Comparison of ENCODE assay signal across 8 mouse cellular contexts in the genomic region with DNA sequence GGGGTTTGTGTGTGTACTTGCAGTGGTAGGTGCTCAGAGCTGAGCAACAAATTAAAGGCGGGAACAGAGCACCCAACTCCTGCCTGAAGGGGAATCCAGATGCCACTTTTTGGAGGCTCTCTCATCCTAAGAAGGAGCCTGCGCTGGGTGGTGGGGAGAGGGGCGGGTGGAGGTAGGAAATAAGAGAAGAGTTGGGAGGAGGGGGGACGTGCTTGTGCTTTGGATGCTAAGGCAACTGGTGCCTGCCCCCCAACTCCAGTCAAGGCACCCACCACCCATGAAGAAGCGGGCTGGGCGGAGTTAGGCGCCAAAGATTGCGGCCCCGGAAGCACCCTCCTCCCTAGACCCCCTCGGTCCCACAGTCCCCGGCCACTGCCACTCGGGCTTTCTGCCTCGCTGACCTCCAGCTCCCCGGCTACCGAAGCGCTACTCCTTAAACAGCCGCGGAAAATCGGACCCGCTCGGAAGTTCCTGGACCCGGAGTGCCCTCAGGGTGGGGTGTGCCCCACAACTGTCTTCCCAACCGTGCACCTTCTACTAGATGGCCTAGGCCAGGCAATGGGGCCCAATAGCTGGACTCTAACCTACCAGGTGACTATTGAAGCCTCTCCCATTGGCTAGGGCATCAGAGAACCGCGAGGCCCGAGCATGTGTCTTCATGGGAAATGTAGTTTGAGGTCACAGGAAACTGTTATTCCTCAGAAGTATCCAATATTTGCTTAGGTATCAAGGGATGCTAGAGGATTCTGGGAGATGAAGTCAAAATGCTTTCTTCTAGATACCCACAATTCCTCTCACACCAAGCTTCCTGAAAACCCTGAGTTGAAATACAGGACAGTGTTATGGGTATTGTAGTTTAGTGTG. TPM values are rescaled to one million over a fixed set of nuclear protein-coding genes. Genes with fewer than 3 reads are reported as not detected.
DNase-seq lines count a peak whose midpoint lies in the region; ATAC-seq lines count a peak whose summit lies in the region.

A gene (minus strand): TSS at position 560 of the 864 bp plus-strand sequence.

- ATAC-seq in hindbrain, embryonic 11.5 days (ENCODE audit: low FRiP score): peak; percentile 100

- WGBS in hindbrain, embryonic 11.5 days: 23% methylated on average over 18 of the region's 26 CpGs

- peak; percentile 90 for DNase-seq in Muller cell, postnatal 12 days (ENCODE audit: inconsistent ontology term)
- peak; percentile 91 for DNase-seq in cerebellum, adult 9-11 months
- DNase-seq in frontal cortex, adult 2 months (ENCODE audit: extremely low spot score in 1 of 2, low spot score in 1 of 2): peak; percentile 86 to 91
- peak; percentile 71 for DNase-seq in hindbrain, embryonic 11.5 days (ENCODE audit: low spot score)
- DNase-seq in layer of hippocampus, postnatal 10 days (ENCODE audit: low spot score in 2 of 2): peak; percentile 71 to 77
- DNase-seq in lung, postnatal 10 days: peak; percentile 88
- peak; percentile 72 for DNase-seq in ovary, postnatal 36 days (ENCODE audit: low spot score)
- DNase-seq in thymus, postnatal 25 days: peak; percentile 76

- peak within 1 kb of the TSS; percentile 67 for H3K9ac ChIP-seq in hindbrain, embryonic 11.5 days (ENCODE audit: low read depth, low read length)

- H3K27ac ChIP-seq in hindbrain, embryonic 11.5 days (ENCODE audit: low read depth, low read length): no peak within 1 kb of the TSS

- no peaks in the 10 kb centered on the region for H3K36me3 ChIP-seq in hindbrain, embryonic 11.5 days (ENCODE audit: control insufficient read depth, insufficient read depth, low read length)

- H3K4me2 ChIP-seq in hindbrain, embryonic 11.5 days (replicated peaks; ENCODE audit: low read depth, low read length): peak within 1 kb of the TSS; percentile 33

- no peaks in the 10 kb centered on the region for H3K27me3 ChIP-seq in hindbrain, embryonic 11.5 days (ENCODE audit: control insufficient read depth, insufficient read depth, low read length)

- no peaks in the 10 kb centered on the region for H3K9me3 ChIP-seq in hindbrain, embryonic 11.5 days (ENCODE audit: control insufficient read depth, low read length)

- peak within 1 kb of the TSS; percentile 45 for H3K4me3 ChIP-seq in hindbrain, embryonic 11.5 days (ENCODE audit: low read depth, low read length)

- H3K4me1 ChIP-seq in hindbrain, embryonic 11.5 days (replicated peaks; ENCODE audit: control insufficient read depth, insufficient read depth, low read length): no peaks in the 10 kb centered on the region

RNA-seq across cellular contexts. Expression of the gene that starts here (rescaled TPM):
- 10.1 and 10.6 TPM in 2 replicates for polyA plus RNA-seq in frontal cortex, adult 2 months (2012; rRNA removed)
- polyA plus RNA-seq in hindbrain, embryonic 11.5 days (2014; fragmentation: Nextera tagmentation; extraction: Ambion mirVana): 16.4 and 16.5 TPM in 2 replicates
- 10 to 100 TPM; 21.9 to 23.5 TPM for total RNA-seq in layer of hippocampus, postnatal 10 days (2021)
